Mouse (Mus musculus): Measurements from ENCODE around the gene Mlph.

GRCm38 (mm10) chr1:90962994-90963393, 48.1 kb downstream of the Mlph start:
- TF ChIP-seq POLR2A (IDR thresholded peaks at IDR 0.05; ENCODE audit: extremely low read depth, insufficient read depth, low read length), result no peak
- TF ChIP-seq CTCF (IDR thresholded peaks at IDR 0.05; ENCODE audit: low read depth, low read length), result no peak

Measured in liver, adult 2 months (tissue).